Mouse (Mus musculus): ENCODE results near the gene Cbln3.

DNA sequence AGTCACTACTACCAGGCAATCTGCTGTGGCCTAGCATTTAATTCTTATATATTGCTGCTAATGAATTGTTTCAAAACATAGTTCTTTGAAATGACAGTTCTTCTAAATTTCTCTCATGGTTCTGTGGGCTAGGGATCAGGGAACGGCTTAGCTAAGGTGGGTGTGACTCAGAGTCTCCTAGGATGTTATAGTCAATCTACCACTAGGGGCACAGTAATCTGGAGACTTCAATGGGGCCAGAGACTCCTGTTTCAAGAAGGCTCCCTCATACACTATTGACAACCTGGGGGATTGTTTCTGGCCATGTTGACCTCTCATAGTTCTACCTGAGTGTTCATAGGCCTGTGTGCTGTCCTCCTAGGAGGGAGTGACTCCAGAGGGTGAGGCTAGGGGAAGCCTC, 21.3 kb upstream of the Cbln3 start:
- peak; percentile 48 to 66 for TF ChIP-seq CTCF (conservative IDR thresholded peaks at IDR 0.05 in 1 of 2, IDR thresholded peaks at IDR 0.05 in 1 of 2; ENCODE audit: low read depth in 2 of 2, low read length in 2 of 2)
- no peak for TF ChIP-seq MAX (IDR thresholded peaks at IDR 0.05; ENCODE audit: low read length)
- no peak for TF ChIP-seq CHD2 (IDR thresholded peaks at IDR 0.05; ENCODE audit: low read length)
- no peak for TF ChIP-seq RCOR1 (conservative IDR thresholded peaks at IDR 0.05; ENCODE audit: low read depth, low read length)
- TF ChIP-seq SIN3A (IDR thresholded peaks at IDR 0.05; ENCODE audit: low read length), result no peak
- no peak for TF ChIP-seq CHD1 (IDR thresholded peaks at IDR 0.05; ENCODE audit: low read depth, low read length)
- no peak for TF ChIP-seq ETS1 (conservative IDR thresholded peaks at IDR 0.05; ENCODE audit: low read depth, low read length)
- no peak for TF ChIP-seq NRF1 (IDR thresholded peaks at IDR 0.05; ENCODE audit: low read depth, low read length)
- TF ChIP-seq POLR2AphosphoS2 (IDR thresholded peaks at IDR 0.05; ENCODE audit: low read depth, low read length), result no peak
- no peak for TF ChIP-seq E2F4 (IDR thresholded peaks at IDR 0.05; ENCODE audit: insufficient replicate concordance, low read depth, low read length)
- TF ChIP-seq KAT2A (IDR thresholded peaks at IDR 0.05; ENCODE audit: insufficient replicate concordance, low read length), result no peak
- 0 out of 2 replicates have a peak, but pooled peaks have one; percentile 16 for TF ChIP-seq IRF4 (IDR thresholded peaks at IDR 0.05; ENCODE audit: low read depth, low read length)

Measured in CH12.LX (cell line).